Mouse (Mus musculus) lung, adult 2 months (tissue): Measurements from ENCODE around the gene Traf4.

Experiments
- CTCF ChIP-seq: fragments of 200-500 bp; IDR thresholded peaks from 2 replicates; pipeline ENCODE4 v1.5.1; 2011; ENCODE audit warnings: mild to moderate bottlenecking, low read length, control low read depth; ENCODE audit not compliant: insufficient read depth
- POLR2A ChIP-seq: fragments of 200-500 bp; IDR thresholded peaks from 2 replicates; pipeline ENCODE4 v1.6.1; 2011; ENCODE audit warnings: low read depth, mild to moderate bottlenecking, control low read depth, low read length, borderline replicate concordance; ENCODE audit errors: extremely low read depth

- TF ChIP-seq POLR2A: no peak
- no peak for TF ChIP-seq CTCF
Measured at GRCm38 (mm10) chr11:78113616-78114015, 51.8 kb downstream of the Traf4 start.
